11 mouse cellular contexts compared by ENCODE assay signal in genomic region chr5:142649460-142650050, GRCm38 (mm10). TPM values are rescaled to one million over a fixed set of nuclear protein-coding genes. Genes with fewer than 3 reads are reported as not detected.
A peak's percentile ranks its signal among the peaks of the same experiment; 100 is the strongest.
DNase-seq lines count a peak whose midpoint lies in the region; ATAC-seq lines count a peak whose summit lies in the region.
"Had no signal": no experiment of that assay in that cellular context is flagged by ENCODE, and none has a peak within 500 bp of the region (broad histone marks: within the 10 kb centered on the region; RNA-seq: fewer than 3 reads in every experiment).

No protein-coding gene starts in this region.

- H3K4me3 ChIP-seq in heart, embryonic 11.5 days (ENCODE audit: low read depth, low read length), result no peak overlapping the region
- peak overlapping the region; percentile 56 for H3K4me3 ChIP-seq in erythroblast, embryonic 14.5 days (replicated peaks)
- no peak overlapping the region for H3K4me3 ChIP-seq in liver, embryonic 15.5 days (replicated peaks)

- H3K27ac ChIP-seq in heart, embryonic 11.5 days (ENCODE audit: low read depth, low read length), result 0 out of 2 replicates have a peak overlapping the region, but pooled peaks have one; percentile 1
- H3K27ac ChIP-seq in liver, embryonic 15.5 days (replicated peaks), result peak overlapping the region; percentile 90

- no peak for ATAC-seq in heart, embryonic 11.5 days (replicated peaks; ENCODE audit: insufficient number of reproducible peaks, low FRiP score, low TSS enrichment)
- ATAC-seq in liver, embryonic 15.5 days (ENCODE audit: insufficient read depth), result no peak

- 94% methylated on average over 4 of the region's 4 CpGs for WGBS in heart, embryonic 11.5 days (ENCODE audit: insufficient replicate concordance)
- WGBS in liver, embryonic 15.5 days (ENCODE audit: insufficient replicate concordance), result 67% methylated on average over 4 of the region's 4 CpGs

- 0 out of 2 replicates have a peak, but pooled peaks cover 3% of the 10 kb centered on the region for H3K36me3 ChIP-seq in heart, embryonic 11.5 days (ENCODE audit: control insufficient read depth, insufficient read depth, low read length)
- H3K36me3 ChIP-seq in erythroblast, embryonic 14.5 days (ENCODE audit: control insufficient read depth), result peaks cover 85% of the 10 kb centered on the region
- peaks cover 29% of the 10 kb centered on the region for H3K36me3 ChIP-seq in liver, embryonic 15.5 days (replicated peaks)

- no peaks in the 10 kb centered on the region for H3K27me3 ChIP-seq in heart, embryonic 11.5 days (ENCODE audit: control insufficient read depth, insufficient read depth, low read length)
- H3K27me3 ChIP-seq in erythroblast, embryonic 14.5 days (ENCODE audit: control insufficient read depth), result no peaks in the 10 kb centered on the region
- no peaks in the 10 kb centered on the region for H3K27me3 ChIP-seq in liver, embryonic 15.5 days

- no peak overlapping the region for H3K4me2 ChIP-seq in heart, embryonic 11.5 days
- H3K4me2 ChIP-seq in liver, embryonic 15.5 days, result peak overlapping the region; percentile 65

- no peak overlapping the region for H3K9ac ChIP-seq in heart, embryonic 11.5 days (ENCODE audit: low read depth, low read length)
- peak overlapping the region; percentile 25; the same call in 1 of the 2 replicates for H3K9ac ChIP-seq in liver, embryonic 15.5 days

- H3K4me1 ChIP-seq in heart, embryonic 11.5 days (ENCODE audit: control insufficient read depth, insufficient read depth, low read length), result peaks cover 8% of the 10 kb centered on the region
- peaks cover 86% of the 10 kb centered on the region for H3K4me1 ChIP-seq in erythroblast, embryonic 14.5 days (ENCODE audit: control insufficient read depth)
- peaks cover 77% of the 10 kb centered on the region for H3K4me1 ChIP-seq in liver, embryonic 15.5 days (replicated peaks)

- no peaks in the 10 kb centered on the region for H3K9me3 ChIP-seq in heart, embryonic 11.5 days (replicated peaks; ENCODE audit: control insufficient read depth, low read length)
- no peaks in the 10 kb centered on the region for H3K9me3 ChIP-seq in erythroblast, embryonic 14.5 days (ENCODE audit: control insufficient read depth, low read length)
- H3K9me3 ChIP-seq in liver, embryonic 15.5 days (replicated peaks), result no peaks in the 10 kb centered on the region

- no peak for DNase-seq in heart, adult 11 months
- peak; percentile 52 for DNase-seq in layer of hippocampus, adult 9-11 months
- no peak for DNase-seq in layer of hippocampus, postnatal 36 days
- DNase-seq in urinary bladder, postnatal 10 days (ENCODE audit: low spot score), result no peak
- DNase-seq in spleen, postnatal 4 days (ENCODE audit: low spot score in 2 of 2), result no peak
- DNase-seq: heart, postnatal 10 days; lung, postnatal 14 days; thymus, postnatal 36 days had no signal

RNA-seq across cellular contexts. Expression of gene Wipi2, which starts 22.1 kb away (rescaled TPM):
- polyA plus RNA-seq in heart, embryonic 11.5 days (2014; fragmentation: Nextera tagmentation; extraction: Ambion mirVana), result 28.3 and 38.3 TPM in 2 replicates
- total RNA-seq in layer of hippocampus, postnatal 36 days (2021), result 100 to 1,000 TPM; 102 to 103 TPM
- 2.7 and 3.2 TPM in 2 replicates for polyA plus RNA-seq in erythroblast, embryonic 14.5 days (2012)
- 34.3 and 34.7 TPM in 2 replicates for polyA plus RNA-seq in liver, embryonic 15.5 days (2015; fragmentation: Nextera tagmentation; extraction: Ambion mirVana)

RNA-seq across cellular contexts. Expression of gene Mmd2, which starts 41.0 kb away (rescaled TPM):
- 0.13 and 0.29 TPM in 2 replicates for polyA plus RNA-seq in heart, embryonic 11.5 days (2014; fragmentation: Nextera tagmentation; extraction: Ambion mirVana)
- 100 to 1,000 TPM; 159 to 178 TPM for total RNA-seq in layer of hippocampus, postnatal 36 days (2021)
- 0.02 TPM in 1 of 2 replicates, not detected in the other for polyA plus RNA-seq in erythroblast, embryonic 14.5 days (2012)
- polyA plus RNA-seq in liver, embryonic 15.5 days (2015; fragmentation: Nextera tagmentation; extraction: Ambion mirVana), result 18.7 and 22.0 TPM in 2 replicates

RNA-seq across cellular contexts. Expression of gene Slc29a4, which starts 42.8 kb away (rescaled TPM):
- polyA plus RNA-seq in heart, embryonic 11.5 days (2014; fragmentation: Nextera tagmentation; extraction: Ambion mirVana), result 2.1 and 3.1 TPM in 2 replicates
- 10 to 100 TPM; 49.2 to 50.3 TPM for total RNA-seq in layer of hippocampus, postnatal 36 days (2021)
- polyA plus RNA-seq in erythroblast, embryonic 14.5 days (2012), result not detected in 2 replicates
- 0.17 and 0.30 TPM in 2 replicates for polyA plus RNA-seq in liver, embryonic 15.5 days (2015; fragmentation: Nextera tagmentation; extraction: Ambion mirVana)

Comparison
In these comparisons a context has a peak if more than half of its experiments do, and no peak if none do; other contexts are left out.
1. RNA of gene Mmd2, which starts 41.0 kb away (polyA plus RNA-seq): 18.7 to 22.0 TPM in liver, embryonic 15.5 days; 0.13 to 0.29 TPM in heart, embryonic 11.5 days and 0.02 TPM in erythroblast, embryonic 14.5 days; every median in the first group is over 10 times any median in the second.